Mouse (Mus musculus) heart, postnatal 14 days (tissue): Measurements from ENCODE around the gene Cox8a. TPM values are rescaled to one million over a fixed set of nuclear protein-coding genes. Genes with fewer than 3 reads are reported as not detected.
A peak's percentile ranks its signal among the peaks of the same experiment; 100 is the strongest.

Source experiments
- DNase-seq, 2 experiments: peaks; one replicate each; pipeline ENCODE4 v3.0.0; 2021 to 2022
- intact Hi-C: fragments of 180-260 bp; cut with DNase I; formaldehyde crosslinking; loops from one replicate; pipeline ENCODE4 v1.15.1; 2025
- total RNA-seq, 2 experiments: library from RNA; stranded (reverse); gene quantifications; 2 replicates each; pipeline ENCODE4 v1.2.3; 2021

Cox8a gene
- total RNA-seq, 2 experiments from 2014 or later = 545 to 557 TPM

DNA sequence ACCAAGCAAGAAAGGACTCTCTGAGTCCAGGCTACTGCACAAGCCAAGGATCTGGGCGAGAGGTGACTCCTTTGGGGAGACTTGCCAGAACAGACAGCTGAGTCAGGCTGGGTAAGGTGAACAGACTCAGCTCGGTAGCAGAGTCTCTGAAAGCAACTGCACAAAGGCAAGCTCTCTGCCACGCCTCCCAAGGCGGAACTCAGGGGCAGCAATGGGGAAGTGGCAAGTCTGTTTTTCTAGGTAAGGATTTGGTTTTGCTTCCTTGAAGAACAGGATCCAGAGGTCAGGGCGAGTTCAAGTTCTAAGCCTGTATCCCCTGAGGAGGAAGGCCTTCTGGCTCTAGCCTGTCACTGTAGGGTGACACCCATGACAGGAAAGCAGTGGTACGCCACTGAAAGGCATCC lies 9.1 kb upstream of the Cox8a start:
- DNase-seq = no peak
- intact Hi-C loops = no loop called here

DNA sequence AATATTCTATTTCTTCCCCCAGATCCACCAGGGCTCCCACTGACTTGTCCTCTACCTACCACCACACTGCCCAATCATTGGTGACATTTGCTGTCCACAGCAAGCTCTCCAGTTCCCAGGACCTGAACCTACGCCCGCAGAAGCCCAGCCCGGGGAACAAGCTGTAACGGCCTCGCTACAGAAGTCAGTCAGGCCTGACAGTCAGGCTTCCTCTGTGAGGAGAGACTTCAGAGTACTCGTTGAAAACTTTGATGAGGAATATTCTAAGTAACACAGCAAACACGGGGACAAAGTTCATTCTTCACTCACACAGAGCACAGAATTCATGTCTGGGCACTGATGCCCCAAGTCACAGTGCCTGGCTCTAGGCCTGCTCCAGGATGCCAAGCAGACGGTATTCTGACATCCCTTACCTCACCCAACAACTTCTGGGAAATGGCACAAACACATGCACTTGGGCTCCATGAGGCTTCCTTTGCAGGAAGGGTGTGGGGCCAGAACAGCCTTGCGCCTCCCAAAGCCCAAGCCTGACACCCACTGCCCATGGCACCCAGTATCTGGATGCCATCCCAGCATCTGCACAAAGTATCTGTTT lies 7.8 kb upstream of the Cox8a start:
- intact Hi-C loops = no loop called here
- DNase-seq = no peak

DNA sequence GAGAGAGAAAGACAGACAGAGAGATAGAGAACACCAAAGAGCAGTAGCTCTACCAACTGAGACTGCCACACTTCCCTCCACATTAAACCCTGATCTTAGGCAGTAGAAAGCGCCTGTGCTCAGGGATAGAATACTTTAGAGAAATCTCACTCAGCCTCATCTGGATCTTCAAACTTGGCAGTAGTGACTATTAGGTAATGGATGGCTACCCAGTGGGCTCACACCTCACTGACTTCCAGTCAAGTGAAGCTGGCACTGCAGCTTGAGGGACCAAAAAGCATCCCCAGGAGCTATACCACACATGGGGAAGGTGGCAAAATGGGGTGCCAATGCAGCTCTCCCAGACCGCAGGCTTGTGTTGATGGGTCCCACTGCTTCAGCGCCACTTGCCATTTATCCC lies 6.8 kb upstream of the Cox8a start:
- DNase-seq = no peak
- intact Hi-C loops = no loop called here

DNA sequence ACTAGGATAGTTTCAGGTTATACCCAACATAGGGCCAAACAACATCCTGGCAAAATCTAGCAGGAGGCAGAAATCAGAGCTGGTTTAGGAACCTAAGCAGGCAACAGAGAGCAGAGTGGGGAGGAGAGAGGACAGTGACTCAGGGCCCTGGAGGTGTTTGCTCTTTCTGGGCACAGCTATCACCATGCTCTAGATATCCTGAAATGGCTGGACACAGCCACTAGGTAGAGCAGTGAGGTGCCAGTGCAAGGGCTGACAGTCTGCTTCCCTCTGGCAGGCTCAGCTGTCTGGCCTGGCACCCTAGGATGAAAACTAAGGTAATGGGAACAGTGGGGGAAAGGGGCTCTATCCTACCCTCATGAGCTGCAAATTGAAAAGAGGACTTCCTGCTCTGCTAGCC lies 6.1 kb upstream of the Cox8a start:
- intact Hi-C loops = no loop called here

DNA sequence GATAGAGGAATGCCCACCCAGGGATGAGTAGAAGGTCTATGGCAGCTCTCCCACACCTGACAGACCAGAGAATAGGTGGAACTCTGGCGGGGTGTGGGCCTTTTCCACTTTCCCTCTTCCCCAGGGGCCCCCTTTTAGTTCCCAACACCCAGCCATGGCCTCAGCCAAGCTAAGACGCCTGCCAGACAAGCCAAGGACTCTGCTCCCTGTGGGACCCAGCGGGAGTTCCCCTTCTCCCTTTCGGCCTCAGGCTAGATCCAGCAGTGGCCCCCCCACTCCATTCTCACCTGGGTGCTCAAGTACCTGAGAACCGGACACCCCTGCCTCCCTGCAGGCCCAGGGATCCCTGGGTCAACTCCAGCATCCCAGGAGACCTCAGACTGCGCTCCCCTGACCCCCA lies 4.8 kb upstream of the Cox8a start:
- intact Hi-C loops = no loop called here
- DNase-seq = no peak

More for the DNA sequence above, 6.1 kb upstream of the Cox8a start:
- DNase-seq = no peak

GRCm38 (mm10) chr19:7218753-7219152 lies 1.3 kb upstream of the Cox8a start:
- no peak for DNase-seq
- intact Hi-C loops = no loop called here

DNA sequence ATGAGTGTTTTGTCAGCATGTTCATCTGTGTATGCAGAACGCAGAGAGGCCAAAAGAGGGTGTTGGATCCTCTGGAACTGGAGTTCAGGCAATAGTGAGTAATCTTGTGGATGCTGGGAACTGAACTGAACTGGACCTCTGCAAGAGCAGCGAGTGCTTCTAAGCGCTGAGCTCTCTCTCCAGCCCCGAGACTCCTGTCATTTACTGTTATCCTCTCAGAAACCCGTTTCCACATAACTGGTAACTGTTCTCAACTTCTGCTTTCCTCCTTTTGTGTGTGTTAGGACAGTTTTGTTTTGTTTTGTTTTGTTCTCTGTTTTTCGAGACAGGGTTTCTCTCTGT lies 481 bp upstream of the Cox8a start:
- no peak for DNase-seq
- intact Hi-C loops = no loop called here

DNA sequence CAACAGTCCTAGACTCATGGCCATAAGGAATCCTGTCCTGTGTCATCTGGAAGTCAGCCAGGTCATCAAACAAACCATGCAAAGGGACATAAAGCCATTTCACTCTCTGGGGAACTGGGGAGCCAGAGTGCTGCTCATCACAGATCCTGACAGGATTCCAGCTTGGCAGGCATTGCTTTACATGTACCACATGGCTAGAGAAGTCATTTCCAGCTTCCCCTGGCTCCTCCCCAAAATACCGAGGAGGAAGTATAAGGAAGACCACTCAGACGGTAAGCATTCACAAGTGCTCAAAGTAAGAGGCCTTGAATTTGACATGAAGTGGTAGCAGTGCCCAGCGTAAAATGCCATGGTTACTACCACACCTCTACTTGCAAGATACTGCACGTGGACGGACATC lies 2.9 kb downstream of the Cox8a start:
- DNase-seq = peak in 1 of 2 experiments; percentile 26
- intact Hi-C loops = no loop called here

DNA sequence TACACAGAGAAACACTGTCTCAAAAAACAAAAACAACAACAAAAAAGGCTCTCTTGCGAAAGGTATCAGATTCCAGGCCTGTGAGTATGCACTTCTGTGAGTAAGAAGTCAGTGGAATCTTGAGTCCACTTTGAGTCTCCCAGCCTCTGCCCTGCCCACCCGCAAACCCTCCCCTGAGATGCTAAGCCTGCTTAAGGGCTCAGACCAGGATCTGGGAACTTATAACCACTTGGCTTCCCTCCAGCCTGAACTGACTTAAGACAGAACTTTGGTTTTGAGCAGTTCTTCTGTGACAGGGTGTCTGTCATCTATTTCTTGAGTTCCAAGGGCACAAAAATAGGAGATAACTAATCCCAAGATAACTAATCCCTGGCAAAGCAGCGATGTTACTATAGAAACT lies 4.4 kb downstream of the Cox8a start:
- intact Hi-C loops = no loop called here
- DNase-seq = no peak

GRCm38 (mm10) chr19:7212216-7212615 lies 5.2 kb downstream of the Cox8a start:
- DNase-seq = no peak
- intact Hi-C loops = no loop called here

DNA sequence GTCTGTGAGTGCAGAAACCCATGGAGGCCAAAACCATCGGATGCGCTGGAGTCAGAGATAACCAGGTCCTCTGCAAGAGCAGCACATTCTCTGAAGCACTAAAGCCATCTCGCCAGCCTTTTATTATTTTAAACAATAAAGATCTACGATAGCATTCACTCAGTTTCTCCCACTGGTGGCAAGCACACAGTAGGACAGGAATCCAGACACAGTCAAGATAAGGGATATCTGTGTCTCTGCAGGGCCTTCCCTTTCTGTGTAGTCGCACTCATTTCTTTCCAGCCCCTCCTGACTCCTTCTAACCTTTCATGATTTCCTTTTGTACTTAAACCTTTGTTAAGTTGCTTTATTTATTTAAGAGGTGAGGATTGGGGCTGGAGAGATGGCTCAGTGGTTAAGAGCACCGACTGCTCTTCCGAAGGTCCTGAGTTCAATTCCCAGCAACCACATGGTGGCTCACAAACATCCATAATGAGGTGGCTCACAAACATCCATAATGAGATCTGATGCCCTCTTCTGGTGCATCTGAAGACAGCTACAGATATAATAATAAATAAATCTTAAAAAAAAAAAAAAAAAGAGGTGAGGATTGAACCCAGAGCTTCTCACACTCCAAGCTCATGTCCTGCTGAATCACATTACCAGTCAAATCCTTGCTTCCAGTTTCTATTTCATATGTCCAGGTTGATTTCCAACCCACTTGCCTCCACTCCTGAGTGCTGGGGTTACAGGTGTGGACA lies 7.3 kb downstream of the Cox8a start:
- DNase-seq = no peak
- intact Hi-C loops = no loop called here

- DNase-seq = peak; percentile 91 to 94
- intact Hi-C loops = no loop called here
Observed at GRCm38 (mm10) chr19:7205753-7206736, 11.4 kb downstream of the Cox8a start, which contains the start of gene Otub1. Gene Otub1, minus strand, starts transcription at chr19:7206316.

DNA sequence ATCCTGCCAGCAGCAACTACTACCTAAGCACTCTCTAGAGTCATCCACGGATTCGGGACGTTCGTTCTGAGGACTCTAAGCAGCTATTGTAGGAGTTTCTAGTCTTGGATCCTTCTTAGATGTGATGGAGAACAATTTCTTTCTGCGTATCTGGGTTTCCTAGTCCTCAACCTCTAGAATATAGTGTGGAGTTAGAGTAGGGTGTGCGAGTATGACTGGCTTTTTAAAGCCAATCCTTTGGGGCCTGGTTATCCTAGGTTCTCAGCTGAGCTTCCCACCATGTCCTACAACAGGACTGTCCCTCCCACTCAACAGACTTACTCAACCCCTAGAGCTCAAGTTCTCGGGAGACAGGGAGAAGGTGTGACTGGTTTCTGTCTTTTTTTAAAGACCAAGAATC lies 12.1 kb downstream of the Cox8a start:
- intact Hi-C loops = no loop called here

GRCm38 (mm10) chr19:7204898-7205297 lies 12.5 kb downstream of the Cox8a start:
- no peak for DNase-seq
- intact Hi-C loops = no loop called here

More for the DNA sequence above, 12.1 kb downstream of the Cox8a start:
- DNase-seq = no peak

- no peak for DNase-seq
- intact Hi-C loops = no loop called here
Observed at GRCm38 (mm10) chr19:7200427-7200826, 17.0 kb downstream of the Cox8a start.

- intact Hi-C loops = no loop called here
- DNase-seq = no peak
Observed at GRCm38 (mm10) chr19:7199089-7199488, 18.3 kb downstream of the Cox8a start.

- DNase-seq = no peak
- intact Hi-C loops = no loop called here
Observed at GRCm38 (mm10) chr19:7197445-7197844, 20.0 kb downstream of the Cox8a start.

GRCm38 (mm10) chr19:7196741-7197270 lies 20.6 kb downstream of the Cox8a start:
- intact Hi-C loops = loop anchor here (1.0 kb wide), 1 partner anchor 129 kb away; no protein-coding TSS in a partner anchor
- DNase-seq = peak in 1 of 2 experiments; percentile 15

- intact Hi-C loops = loop anchor here (1.0 kb wide), 1 partner anchor 128 kb away; no protein-coding TSS in a partner anchor
- peak; percentile 78 to 79 for DNase-seq
Observed at GRCm38 (mm10) chr19:7195900-7196728, 21.3 kb downstream of the Cox8a start.

GRCm38 (mm10) chr19:7192561-7192967 lies 24.9 kb downstream of the Cox8a start:
- DNase-seq = no peak
- intact Hi-C loops = no loop called here
